ENCODE assay signal across 19 mouse cellular contexts in genomic region chr14:86757132-86757531, GRCm38 (mm10).
DNase-seq lines count a peak whose midpoint lies in the region; ATAC-seq lines count a peak whose summit lies in the region.
"Had no signal": no experiment of that assay in that cellular context is flagged by ENCODE, and none has a peak within 500 bp of the region (broad histone marks: within the 10 kb centered on the region; RNA-seq: fewer than 3 reads in every experiment).

No protein-coding gene starts in this region.

- no peaks in the 10 kb centered on the region for H3K9me3 ChIP-seq in limb, embryonic 13.5 days
- no peaks in the 10 kb centered on the region for H3K9me3 ChIP-seq in limb, embryonic 10.5 days (replicated peaks)
- no peaks in the 10 kb centered on the region for H3K9me3 ChIP-seq in heart, embryonic 13.5 days
- no peaks in the 10 kb centered on the region for H3K9me3 ChIP-seq in stomach, embryonic 15.5 days
- H3K9me3 ChIP-seq: forebrain, embryonic 13.5 days; G1E; megakaryocyte, embryonic 14.5 days; neural tube, embryonic 13.5 days had no signal

- no peak overlapping the region for H3K9ac ChIP-seq in limb, embryonic 13.5 days
- H3K9ac ChIP-seq in heart, embryonic 13.5 days, result peak overlapping the region; percentile 44
- H3K9ac ChIP-seq in stomach, embryonic 15.5 days, result no peak overlapping the region
- H3K9ac ChIP-seq: forebrain, embryonic 13.5 days; liver, postnatal 0 days; neural tube, embryonic 13.5 days had no signal

- H3K36me3 ChIP-seq in limb, embryonic 13.5 days, result no peaks in the 10 kb centered on the region
- no peaks in the 10 kb centered on the region for H3K36me3 ChIP-seq in limb, embryonic 10.5 days
- H3K36me3 ChIP-seq in heart, embryonic 13.5 days, result no peaks in the 10 kb centered on the region
- no peaks in the 10 kb centered on the region for H3K36me3 ChIP-seq in stomach, embryonic 15.5 days
- H3K36me3 ChIP-seq: neural tube, embryonic 13.5 days had no signal

- H3K4me1 ChIP-seq in limb, embryonic 13.5 days, result peaks cover 8% of the 10 kb centered on the region; the same call in 1 of the 2 replicates
- H3K4me1 ChIP-seq in limb, embryonic 10.5 days, result no peaks in the 10 kb centered on the region
- H3K4me1 ChIP-seq in heart, embryonic 13.5 days, result peaks cover 30% of the 10 kb centered on the region
- peaks cover 4% of the 10 kb centered on the region; the same call in 1 of the 2 replicates for H3K4me1 ChIP-seq in stomach, embryonic 15.5 days
- H3K4me1 ChIP-seq: neural tube, embryonic 13.5 days had no signal

- no peak overlapping the region for H3K4me3 ChIP-seq in limb, embryonic 13.5 days
- no peak overlapping the region for H3K4me3 ChIP-seq in limb, embryonic 10.5 days
- H3K4me3 ChIP-seq in heart, embryonic 13.5 days, result no peak overlapping the region
- no peak overlapping the region for H3K4me3 ChIP-seq in stomach, embryonic 15.5 days (replicated peaks)
- H3K4me3 ChIP-seq: forebrain, embryonic 13.5 days; megakaryocyte, embryonic 14.5 days; neural tube, embryonic 13.5 days had no signal

- H3K27me3 ChIP-seq in limb, embryonic 13.5 days, result no peaks in the 10 kb centered on the region
- no peaks in the 10 kb centered on the region for H3K27me3 ChIP-seq in limb, embryonic 10.5 days (ENCODE audit: low read depth, poor library complexity, severe bottlenecking)
- no peaks in the 10 kb centered on the region for H3K27me3 ChIP-seq in heart, embryonic 13.5 days (replicated peaks)
- no peaks in the 10 kb centered on the region for H3K27me3 ChIP-seq in stomach, embryonic 15.5 days (replicated peaks)
- H3K27me3 ChIP-seq: forebrain, embryonic 13.5 days; megakaryocyte, embryonic 14.5 days; neural tube, embryonic 13.5 days had no signal

- WGBS in limb, embryonic 13.5 days, result 69% methylated on average over 4 of the region's 4 CpGs
- WGBS in limb, embryonic 10.5 days, result 91% methylated on average over 4 of the region's 4 CpGs
- WGBS in heart, embryonic 13.5 days, result 36% methylated on average over 4 of the region's 4 CpGs
- 63% methylated on average over 4 of the region's 4 CpGs for WGBS in stomach, embryonic 15.5 days

- H3K4me2 ChIP-seq in limb, embryonic 13.5 days (replicated peaks), result no peak overlapping the region
- peak overlapping the region; percentile 47 for H3K4me2 ChIP-seq in heart, embryonic 13.5 days
- no peak overlapping the region for H3K4me2 ChIP-seq in stomach, embryonic 15.5 days
- H3K4me2 ChIP-seq: forebrain, embryonic 13.5 days; neural tube, embryonic 13.5 days had no signal

- no peak for DNase-seq in frontal cortex, postnatal 25 days (ENCODE audit: low spot score in 2 of 2)
- DNase-seq in limb, embryonic 10.5 days (ENCODE audit: low spot score), result no peak
- no peak for DNase-seq in adrenal gland, postnatal 36 days
- no peak for DNase-seq in spleen, postnatal 14 days (ENCODE audit: low spot score in 2 of 2)
- DNase-seq: cerebellum, adult 8-10 months; kidney, adult 11 months; liver, postnatal 0 days; midbrain, embryonic 14.5 days; right cerebral cortex, adult 18-20 months; thymus, adult 18-20 months had no signal

- peak; percentile 50; the same call in 1 of the 2 replicates for ATAC-seq in frontal cortex, adult (ENCODE audit: low TSS enrichment)
- ATAC-seq in limb, embryonic 13.5 days (ENCODE audit: low FRiP score, low read depth), result peak; percentile 64; the same call in 1 of the 2 replicates
- ATAC-seq in heart, embryonic 13.5 days (ENCODE audit: extremely low read depth, insufficient number of reproducible peaks, low FRiP score, low TSS enrichment), result peak; percentile 76
- ATAC-seq in stomach, embryonic 15.5 days (ENCODE audit: insufficient read depth, low FRiP score, low read depth), result no peak
- ATAC-seq: forebrain, embryonic 13.5 days; liver, postnatal 0 days had no signal

- no peak overlapping the region for H3K27ac ChIP-seq in limb, embryonic 13.5 days
- no peak overlapping the region for H3K27ac ChIP-seq in limb, embryonic 10.5 days
- H3K27ac ChIP-seq in heart, embryonic 13.5 days (replicated peaks), result peak overlapping the region; percentile 97
- H3K27ac ChIP-seq in stomach, embryonic 15.5 days, result 0 out of 2 replicates have a peak overlapping the region, but pooled peaks have one; percentile 65
- H3K27ac ChIP-seq: forebrain, embryonic 13.5 days; kidney, postnatal 0 days; neural tube, embryonic 13.5 days had no signal

Comparison
In these comparisons a context has a peak if more than half of its experiments do, and no peak if none do; other contexts are left out.
1. H3K27ac ChIP-seq: peak in heart, embryonic 13.5 days (single experiment) and stomach, embryonic 15.5 days (single experiment); none in limb, embryonic 13.5 days (single experiment) and limb, embryonic 10.5 days (single experiment).